Mouse (Mus musculus) ES-Bruce4 (cell line): ENCODE data around the gene 1810010H24Rik.

Experiments used
- CTCF ChIP-seq: IDR thresholded peaks from one replicate; pipeline ENCODE4 v1.8.1; 2011; ENCODE audit warnings: low read depth, low read length
- POLR2A ChIP-seq: IDR thresholded peaks from one replicate; pipeline ENCODE4 v1.8.1; 2011; ENCODE audit warnings: low read length; ENCODE audit not compliant: insufficient read depth

GRCm38 (mm10) chr11:107045546-107045945 lies 20.1 kb downstream of the 1810010H24Rik start:
- TF ChIP-seq CTCF (no peak), POLR2A (no peak)
